Mouse (Mus musculus) left cerebral cortex, adult 6 months (tissue): ENCODE results near the gene Tmco3. TPM values are rescaled to one million over a fixed set of nuclear protein-coding genes. Genes with fewer than 3 reads are reported as not detected.

Experiments
- long read RNA-seq, 2 experiments: library from polyadenylated mRNA; unstranded; transcript quantifications; one replicate each; pipeline ENCODE4 v2.0.0; 2019 to 2020
- polyA plus RNA-seq: library from polyadenylated mRNA; unstranded; fragments of <200 nt; fragmentation: Nextera tagmentation; gene quantifications from 2 replicates; pipeline ENCODE4 v1.2.3, GENCODE M21; 2021

The Tmco3 gene
- 21.1 and 36.1 TPM in 2 replicates for polyA plus RNA-seq
- long read RNA-seq, experiment 1, full-length matches to known transcripts: 64 of 178 reads
- long read RNA-seq, experiment 1, partial matches to known transcripts: 10 of 178 reads
- long read RNA-seq, experiment 1, other reads (novel, unspliced or antisense): 104 of 178 reads
- long read RNA-seq, experiment 2, full-length matches to known transcripts: 11 of 47 reads
- long read RNA-seq, experiment 2, partial matches to known transcripts: 23 of 47 reads
- long read RNA-seq, experiment 2, other reads (novel, unspliced or antisense): 13 of 47 reads

DNA sequence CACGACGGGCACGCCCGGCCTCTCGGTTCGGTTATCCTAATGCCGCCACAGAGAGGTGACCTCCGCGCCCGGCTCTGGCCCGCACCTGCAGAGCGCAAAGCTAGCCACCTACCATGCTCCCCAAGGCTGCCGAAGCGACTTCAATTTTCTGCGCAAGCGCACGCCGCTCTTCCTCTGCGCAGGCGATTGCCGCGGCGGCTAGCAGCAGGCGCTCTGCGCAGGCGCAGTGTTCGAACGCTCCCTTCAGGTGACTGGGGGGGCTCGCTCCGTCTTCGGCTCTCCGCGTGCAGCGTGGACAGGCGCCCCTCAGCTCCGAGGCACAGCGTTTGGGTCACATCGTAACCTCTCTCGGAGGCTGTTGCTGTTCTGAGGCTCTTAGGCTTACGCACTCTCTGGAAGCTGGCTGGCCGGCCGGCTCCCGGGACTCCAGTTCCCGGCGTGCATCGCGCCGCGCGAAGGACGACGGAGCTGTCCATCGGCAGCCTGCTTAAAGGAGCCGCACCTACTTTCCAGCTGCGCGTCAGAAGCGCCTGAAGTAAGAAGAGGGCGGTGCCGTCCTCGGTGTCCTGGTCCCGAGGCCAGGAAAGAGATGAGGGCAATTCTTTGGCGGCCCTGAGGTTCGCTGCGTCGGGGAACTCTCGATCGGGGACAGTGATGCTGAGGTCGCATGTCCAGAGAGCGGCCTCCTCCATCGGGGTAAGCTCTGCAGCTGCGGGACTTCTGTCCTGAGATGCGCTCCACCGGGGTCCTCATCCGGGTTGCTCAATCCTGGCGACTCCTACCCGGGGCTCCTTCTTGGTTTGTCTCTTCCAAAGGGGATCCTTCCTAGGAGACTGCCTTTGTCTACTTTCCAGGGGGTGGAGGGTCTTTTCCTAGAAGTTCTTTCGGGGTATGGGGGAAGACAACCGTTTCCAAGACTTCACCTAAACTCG is at the start of gene Tmco3, which contains the start of gene Dcun1d2:
Tmco3 (plus strand) TSS at position 499 of the 932 bp plus-strand sequence.
Dcun1d2 (minus strand) TSS at position 440 of the 932 bp plus-strand sequence.

DNA sequence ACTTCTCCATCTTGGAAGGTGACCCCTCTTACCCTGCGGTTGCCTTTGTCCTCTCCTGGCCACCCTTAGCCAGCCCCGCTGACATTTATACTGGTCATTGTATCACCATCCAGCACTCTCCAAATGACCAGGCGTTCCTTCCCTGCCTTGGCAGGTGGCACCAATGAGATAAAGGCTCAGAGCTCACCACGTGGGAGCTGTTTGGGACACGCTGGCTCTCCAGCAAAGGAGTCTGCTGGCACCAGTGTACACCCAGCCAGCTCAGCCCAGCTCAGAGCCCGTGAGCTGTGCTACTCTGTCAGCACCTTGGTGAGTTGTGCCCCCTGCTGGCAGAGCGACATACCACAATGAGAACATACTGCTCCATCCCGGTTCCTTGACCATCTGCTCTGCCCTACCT is 34.0 kb upstream of the Tmco3 start, which contains the start of gene Adprhl1:
Adprhl1 (minus strand) TSS at position 144 of the 400 bp plus-strand sequence.

DNA sequence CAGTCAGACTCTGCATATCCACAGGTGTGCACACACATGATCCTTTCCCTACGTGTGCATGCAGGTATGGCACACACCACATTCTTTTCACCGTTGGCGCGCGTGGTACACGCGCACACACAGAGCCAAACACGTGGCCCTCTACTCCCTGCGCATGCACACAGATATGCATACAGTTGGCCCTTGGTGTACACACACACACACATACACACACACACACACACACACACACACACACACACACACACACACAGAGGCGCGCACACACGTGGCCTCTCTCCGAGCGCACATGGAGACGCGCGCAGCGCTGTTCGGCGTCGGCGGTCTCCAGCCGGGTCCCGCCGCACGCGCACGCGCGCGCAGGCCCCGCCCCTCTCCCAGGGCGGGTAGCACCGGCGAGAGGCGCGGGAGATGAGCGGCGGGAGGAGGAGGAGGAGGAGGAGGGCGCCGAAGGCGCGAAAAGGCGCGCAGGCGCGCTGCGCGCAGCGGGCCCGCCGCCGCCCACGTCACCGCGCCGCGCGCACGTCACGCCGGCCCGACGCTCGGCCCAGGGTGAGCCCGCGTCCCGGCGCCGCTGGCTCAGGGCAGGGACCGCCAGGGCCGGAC is 50.4 kb downstream of the Tmco3 start, which contains the start of gene Tfdp1:
Tfdp1 (plus strand) TSS at position 497 of the 606 bp plus-strand sequence.

Other genes starting within 250 kb of the Tmco3 start
- gene Proz, start 227.3 kb upstream of the Tmco3 start, polyA plus RNA-seq: 0.64 and 1.4 TPM in 2 replicates
- gene Pcid2, start 182.7 kb upstream of the Tmco3 start, polyA plus RNA-seq: 13.7 and 18.3 TPM in 2 replicates
- gene Cul4a, start 182.6 kb upstream of the Tmco3 start, polyA plus RNA-seq: 29.1 and 31.5 TPM in 2 replicates
- gene Lamp1, start 129.0 kb upstream of the Tmco3 start, polyA plus RNA-seq: 67.3 and 368 TPM in 2 replicates
- 3.8 and 3.9 TPM in 2 replicates for gene Grtp1, start 87.6 kb upstream of the Tmco3 start, polyA plus RNA-seq
- 0.39 and 0.49 TPM in 2 replicates for gene Adprhl1, start 34.0 kb upstream of the Tmco3 start, polyA plus RNA-seq
- 24.7 and 25.8 TPM in 2 replicates for gene Dcun1d2, start 59 bp upstream of the Tmco3 start, polyA plus RNA-seq
- gene Tfdp1, start 50.6 kb downstream of the Tmco3 start, polyA plus RNA-seq: 29.3 and 38.2 TPM in 2 replicates
- gene Atp4b, start 108.6 kb downstream of the Tmco3 start, polyA plus RNA-seq: not detected in 2 replicates
- not detected in 2 replicates for gene Grk1, start 116.9 kb downstream of the Tmco3 start, polyA plus RNA-seq
- 4.7 and 4.9 TPM in 2 replicates for gene Tmem255b, start 147.0 kb downstream of the Tmco3 start, polyA plus RNA-seq
- 40.6 and 41.2 TPM in 2 replicates for gene Gas6, start 206.3 kb downstream of the Tmco3 start, polyA plus RNA-seq